Comparison of ENCODE assay signal across 8 mouse cellular contexts in genomic region chr5:73337961-73338831, GRCm38 (mm10). TPM values are rescaled to one million over a fixed set of nuclear protein-coding genes. Genes with fewer than 3 reads are reported as not detected.
DNase-seq lines count a peak whose midpoint lies in the region; ATAC-seq and TF ChIP-seq lines count a peak whose summit lies in the region.

No protein-coding gene starts in this region.

- no peak for TF ChIP-seq EP300 in MEL (IDR thresholded peaks at IDR 0.05; ENCODE audit: low read depth in 1 of 2, low read length in 2 of 2)

- H3K9ac ChIP-seq in MEL (ENCODE audit: control insufficient read depth, low read depth, low read length, poor library complexity, severe bottlenecking): peak overlapping the region; percentile 76

- no peaks in the 10 kb centered on the region for H3K9me3 ChIP-seq in MEL (replicated peaks; ENCODE audit: insufficient read depth, low read length)
- no peaks in the 10 kb centered on the region for H3K9me3 ChIP-seq in forebrain, embryonic 10.5 days

- peak; percentile 83 for DNase-seq in MEL (ENCODE audit: low read depth, low spot score)
- DNase-seq in brain, adult 2 months (ENCODE audit: low read depth, low spot score): peak; percentile 84
- peak; percentile 32 for DNase-seq in forebrain, embryonic 10.5 days (ENCODE audit: extremely low spot score, low spot score)
- peak; percentile 18 to 48 for DNase-seq in heart, postnatal 14 days
- DNase-seq in layer of hippocampus, postnatal 36 days: peak; percentile 43 to 47
- DNase-seq in lung, postnatal 4 days: peak; percentile 30 to 41
- DNase-seq in right cerebral cortex, postnatal 25 days: peak; percentile 67

- WGBS in forebrain, embryonic 10.5 days: 3% methylated on average over 41 of the region's 41 CpGs

- ATAC-seq in activated CD4-positive, CD25-positive, alpha-beta regulatory T cell, adult 4 months: no peak

- TF ChIP-seq CTCF in MEL (IDR thresholded peaks at IDR 0.05 in 2 of 3, conservative IDR thresholded peaks at IDR 0.05 in 1 of 3; ENCODE audit: control insufficient read depth in 1 of 3, insufficient read depth in 1 of 3, low read depth in 2 of 3, low read length in 3 of 3, poor library complexity in 1 of 3, severe bottlenecking in 1 of 3): no peak

- 0 out of 4 replicates have a peak, but pooled peaks of 1 of the 2 experiments have one; percentile 30 for TF ChIP-seq POLR2A in MEL (IDR thresholded peaks at IDR 0.05; ENCODE audit: control insufficient read depth in 1 of 2, insufficient read depth in 1 of 2, low read depth in 1 of 2, low read length in 2 of 2, poor library complexity in 1 of 2)

- H3K79me2 ChIP-seq in MEL (ENCODE audit: control insufficient read depth, insufficient read depth, low read length, poor library complexity): peaks cover 3% of the 10 kb centered on the region; the same call in 1 of the 2 replicates

- H3K4me3 ChIP-seq in MEL (ENCODE audit: control insufficient read depth in 1 of 2, insufficient read depth in 1 of 2, low read depth in 2 of 2, low read length in 2 of 2): peak overlapping the region; percentile 64 to 73
- peak overlapping the region; percentile 76 for H3K4me3 ChIP-seq in forebrain, embryonic 10.5 days

- H3K27ac ChIP-seq in MEL (ENCODE audit: control insufficient read depth, low read depth, low read length): no peak overlapping the region
- H3K27ac ChIP-seq in forebrain, embryonic 10.5 days: peak overlapping the region; percentile 87

- no peak for TF ChIP-seq RAD21 in MEL (IDR thresholded peaks at IDR 0.05; ENCODE audit: low read depth, low read length)

- no peaks in the 10 kb centered on the region for H3K27me3 ChIP-seq in MEL (ENCODE audit: control insufficient read depth in 1 of 2, insufficient read depth in 2 of 2, low read length in 2 of 2)
- peaks cover 22% of the 10 kb centered on the region for H3K27me3 ChIP-seq in forebrain, embryonic 10.5 days (ENCODE audit: poor library complexity, severe bottlenecking)

- H3K4me1 ChIP-seq in MEL (ENCODE audit: control insufficient read depth in 1 of 2, insufficient read depth in 2 of 2, low read length in 2 of 2): peaks cover 3 to 7% of the 10 kb centered on the region in 2 experiments; a peak in 3 of 4 replicates
- peaks cover 21% of the 10 kb centered on the region for H3K4me1 ChIP-seq in forebrain, embryonic 10.5 days

- intact Hi-C loops in heart, postnatal 14 days (cut with DNase I): no loop called here

- H3K36me3 ChIP-seq in MEL (ENCODE audit: control insufficient read depth in 1 of 2, insufficient read depth in 2 of 2, low read length in 2 of 2): peaks cover 0 to 4% of the 10 kb centered on the region in 2 experiments; a peak in 1 of 4 replicates
- H3K36me3 ChIP-seq in forebrain, embryonic 10.5 days (replicated peaks): no peaks in the 10 kb centered on the region

TF ChIP-seq in MEL, 35 proteins besides CTCF, POLR2A, EP300 and RAD21:
- no peak for TF ChIP-seq HCFC1 (IDR thresholded peaks at IDR 0.05; ENCODE audit: low read depth, low read length)
- no peak for TF ChIP-seq MYC (IDR thresholded peaks at IDR 0.05; ENCODE audit: low read depth, low read length)
- TF ChIP-seq SIN3A (IDR thresholded peaks at IDR 0.05; ENCODE audit: low read length): no peak; the same call in 1 of the 2 replicates
- no peak for TF ChIP-seq CHD1 (IDR thresholded peaks at IDR 0.05; ENCODE audit: low read depth, low read length)
- no peak for TF ChIP-seq ZMIZ1 (IDR thresholded peaks at IDR 0.05; ENCODE audit: low read depth, low read length)
- 0 out of 2 replicates have a peak, but pooled peaks have one; percentile 16 for TF ChIP-seq TBP (IDR thresholded peaks at IDR 0.05; ENCODE audit: low read depth, low read length)
- TF ChIP-seq ZKSCAN1 (IDR thresholded peaks at IDR 0.05; ENCODE audit: low read depth, low read length): no peak
- TF ChIP-seq CHD2 (IDR thresholded peaks at IDR 0.05; ENCODE audit: low read length): no peak
- TF ChIP-seq TAL1 (IDR thresholded peaks at IDR 0.05; ENCODE audit: low read length): no peak
- no peak for TF ChIP-seq RCOR1 (IDR thresholded peaks at IDR 0.05; ENCODE audit: low read depth, low read length)
- no peak for TF ChIP-seq GATA1 (IDR thresholded peaks at IDR 0.05; ENCODE audit: low read depth, low read length)
- TF ChIP-seq UBTF (IDR thresholded peaks at IDR 0.05; ENCODE audit: borderline replicate concordance, insufficient read depth, low read depth, low read length): no peak
- TF ChIP-seq USF2 (IDR thresholded peaks at IDR 0.05; ENCODE audit: borderline replicate concordance in 1 of 2, insufficient read depth in 1 of 2, low read depth in 1 of 2, low read length in 2 of 2): no peak
- TF ChIP-seq E2F4 (IDR thresholded peaks at IDR 0.05; ENCODE audit: borderline replicate concordance, low read depth, low read length): no peak
- peak; percentile 59; the same call in 1 of the 2 replicates for TF ChIP-seq NRF1 (IDR thresholded peaks at IDR 0.05; ENCODE audit: insufficient read depth, low read depth, low read length, poor library complexity, severe bottlenecking)
- no peak for TF ChIP-seq MYB (IDR thresholded peaks at IDR 0.05; ENCODE audit: low read depth, low read length)
- no peak for TF ChIP-seq SMC3 (IDR thresholded peaks at IDR 0.05; ENCODE audit: low read depth, low read length)
- TF ChIP-seq TCF12 (IDR thresholded peaks at IDR 0.05; ENCODE audit: low read depth, low read length): no peak

RNA-seq across cellular contexts. Expression of gene Ociad2, which starts 2.6 kb away (rescaled TPM):
- 2.7 and 3.9 TPM in 2 replicates for total RNA-seq in MEL (2012; rRNA removed)
- polyA plus RNA-seq in MEL (2012; ENCODE audit: insufficient read depth in 1 of 2, insufficient read length in 2 of 2, low read depth in 1 of 2, low replicate concordance in 2 of 2, missing spikeins in 1 of 2): 10 to 100 TPM in 1 of 2 experiments, not detected in 1; 11.0 TPM
- polyA plus RNA-seq in forebrain, embryonic 10.5 days (2016; fragmentation: Nextera tagmentation; extraction: Ambion mirVana): 8.7 and 9.8 TPM in 2 replicates
- total RNA-seq in heart, postnatal 14 days (2021): 1 to 10 TPM; 6.7 to 8.6 TPM
- 100 to 1,000 TPM; 125 to 148 TPM for total RNA-seq in layer of hippocampus, postnatal 36 days (2021)
- 1 to 10 TPM in 1 of 2 experiments, under 1 TPM in 1; 0.73 to 1.2 TPM for polyA plus RNA-seq in activated CD4-positive, CD25-positive, alpha-beta regulatory T cell, adult 4 months (2017; shearing (Covaris generic))

RNA-seq across cellular contexts. Expression of gene Ociad1, which starts 45.6 kb away (rescaled TPM):
- total RNA-seq in MEL (2012; rRNA removed): 103 and 110 TPM in 2 replicates
- polyA plus RNA-seq in MEL (2012; ENCODE audit: insufficient read depth in 1 of 2, insufficient read length in 2 of 2, low read depth in 1 of 2, low replicate concordance in 2 of 2, missing spikeins in 1 of 2): 100 to 1,000 TPM in 1 of 2 experiments, not detected in 1; 221 TPM
- polyA plus RNA-seq in forebrain, embryonic 10.5 days (2016; fragmentation: Nextera tagmentation; extraction: Ambion mirVana): 161 and 163 TPM in 2 replicates
- total RNA-seq in heart, postnatal 14 days (2021): 100 to 1,000 TPM; 239 to 245 TPM
- 100 to 1,000 TPM; 464 to 480 TPM for total RNA-seq in layer of hippocampus, postnatal 36 days (2021)
- polyA plus RNA-seq in activated CD4-positive, CD25-positive, alpha-beta regulatory T cell, adult 4 months (2017; shearing (Covaris generic)): 100 to 1,000 TPM; 128 to 159 TPM

Comparison
In these comparisons a context has a peak if more than half of its experiments do, and no peak if none do; other contexts are left out.
1. DNase-seq: peak in every context shown above with its lines; median percentile 84 in brain, adult 2 months; 83 in MEL; 67 in right cerebral cortex, postnatal 25 days; 45 in layer of hippocampus, postnatal 36 days; 36 in lung, postnatal 4 days; 33 in heart, postnatal 14 days; 32 in forebrain, embryonic 10.5 days.
2. RNA of gene Ociad2, which starts 2.6 kb away (total RNA-seq): 125 to 148 TPM in layer of hippocampus, postnatal 36 days; 6.7 to 8.6 TPM in heart, postnatal 14 days and 2.7 to 3.9 TPM in MEL; every median in the first group is over 10 times any median in the second.